Mouse (Mus musculus): ENCODE results near the gene Nup133.

DNA sequence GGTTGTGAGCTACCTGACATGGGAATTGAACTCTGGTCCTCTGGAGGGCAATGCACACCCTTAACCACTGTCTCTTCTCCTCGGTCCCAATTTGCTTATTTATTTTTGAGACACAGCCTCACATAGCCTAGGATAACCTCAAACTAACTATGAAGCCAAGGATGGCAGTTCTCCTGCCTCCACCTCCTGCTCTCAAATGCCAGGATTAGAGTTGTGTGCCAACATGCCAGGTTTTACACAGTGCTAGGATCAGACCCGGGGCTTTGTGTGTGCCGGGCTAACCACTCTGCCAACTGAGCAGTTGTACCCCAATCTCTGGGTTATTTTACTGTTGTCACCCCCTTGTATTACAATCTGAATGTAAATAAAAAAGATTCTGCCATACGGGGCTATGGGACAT lies 28.4 kb upstream of the Nup133 start:
- TF ChIP-seq POLR2A (IDR thresholded peaks at IDR 0.05; ENCODE audit: borderline replicate concordance, low read depth, low read length) (no peak), CTCF (IDR thresholded peaks at IDR 0.05; ENCODE audit: low read depth, low read length) (no peak)

Measured in bone marrow macrophage, adult 2 months (primary cell).